Mouse (Mus musculus): ENCODE measurements around the gene Gne. TPM values are rescaled to one million over a fixed set of nuclear protein-coding genes. Genes with fewer than 3 reads are reported as not detected.
A peak's percentile ranks its signal among the peaks of the same experiment; 100 is the strongest.

Gne gene
- polyA plus RNA-seq, 1 experiment from 2014 or later, result 23.6 TPM

DNA sequence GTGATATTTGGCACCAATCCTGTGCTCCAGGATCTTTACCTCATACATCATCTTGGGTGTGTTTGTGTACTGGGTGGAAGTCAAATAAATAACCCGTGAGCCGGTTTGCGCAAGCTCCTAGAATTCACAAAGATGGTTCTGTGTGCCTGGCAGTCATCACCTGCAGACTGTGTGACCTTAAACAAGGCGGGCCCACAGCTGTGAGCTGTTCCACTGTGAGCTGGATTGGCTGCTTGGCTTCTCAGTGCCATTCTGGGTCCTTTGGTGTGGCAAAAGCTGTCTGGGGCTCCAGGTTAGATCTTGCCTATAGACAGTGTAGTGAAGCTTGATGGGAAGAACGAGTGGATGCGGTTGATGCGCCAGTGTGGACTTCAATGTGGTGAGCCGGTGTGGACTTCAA, 19.6 kb upstream of the Gne start:
- Histone ChIP-seq H3K27me3 (no peaks in the 10 kb centered on the region), H3K9ac (no peak overlapping the region), H3K4me1 (peaks cover 32% of the 10 kb centered on the region), H3K36me3 (no peaks in the 10 kb centered on the region), H3K4me3 (no peak overlapping the region), H3K27ac (no peak overlapping the region), H3K4me2 (no peak overlapping the region), H3K9me3 (no peaks in the 10 kb centered on the region)
- 85% methylated on average over 8 of the region's 8 CpGs for WGBS
- ATAC-seq (ENCODE audit: insufficient number of reproducible peaks, insufficient read depth, low FRiP score, low TSS enrichment, low read depth), result no peak

DNA sequence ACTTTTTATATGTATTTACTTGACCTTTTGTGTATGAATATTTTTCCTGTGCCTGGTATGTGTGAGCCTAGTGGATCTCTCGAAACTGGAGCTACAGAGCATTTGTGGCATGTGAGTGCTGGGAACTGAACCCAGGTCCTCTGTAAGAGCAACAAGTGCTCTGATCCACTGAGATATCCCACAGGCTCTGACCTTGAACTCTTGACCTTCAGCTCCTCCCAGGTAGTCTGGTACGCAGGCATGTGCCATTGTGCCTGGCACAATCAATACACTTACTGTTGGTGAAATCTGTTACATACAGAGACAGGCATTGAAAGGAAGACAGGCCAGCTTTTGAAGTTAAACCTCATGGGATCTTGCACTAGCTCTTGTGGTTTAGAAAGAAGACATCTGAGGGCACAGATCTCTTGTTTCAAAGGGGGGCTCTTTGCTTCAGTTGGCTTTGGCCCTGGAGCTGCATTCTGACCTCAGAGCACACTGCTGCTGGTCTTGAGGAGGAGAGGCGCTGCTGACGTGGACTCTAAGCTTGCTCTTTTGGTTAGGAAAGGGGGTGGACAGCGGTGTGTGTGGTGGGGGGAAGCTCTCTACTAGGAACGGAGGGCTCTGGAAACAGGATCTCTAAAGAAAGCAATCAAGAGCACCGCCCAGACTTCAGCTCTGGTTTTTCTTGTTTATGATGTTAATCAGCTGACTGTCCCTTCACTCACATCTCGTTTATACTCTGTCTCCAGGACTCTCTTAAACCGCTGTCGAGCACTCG, 13.8 kb upstream of the Gne start:
- Histone ChIP-seq H3K9ac (no peak overlapping the region; the same call in 1 of the 2 replicates), H3K27ac (no peak overlapping the region; the same call in 1 of the 2 replicates), H3K4me1 (peaks cover 9% of the 10 kb centered on the region), H3K4me3 (no peak overlapping the region), H3K4me2 (no peak overlapping the region), H3K36me3 (no peaks in the 10 kb centered on the region), H3K9me3 (no peaks in the 10 kb centered on the region), H3K27me3 (no peaks in the 10 kb centered on the region)
- ATAC-seq (ENCODE audit: insufficient number of reproducible peaks, insufficient read depth, low FRiP score, low TSS enrichment, low read depth), result 0 out of 2 replicates have a peak, but pooled peaks have one; percentile 43
- 36% methylated on average over 11 of the region's 11 CpGs for WGBS

DNA sequence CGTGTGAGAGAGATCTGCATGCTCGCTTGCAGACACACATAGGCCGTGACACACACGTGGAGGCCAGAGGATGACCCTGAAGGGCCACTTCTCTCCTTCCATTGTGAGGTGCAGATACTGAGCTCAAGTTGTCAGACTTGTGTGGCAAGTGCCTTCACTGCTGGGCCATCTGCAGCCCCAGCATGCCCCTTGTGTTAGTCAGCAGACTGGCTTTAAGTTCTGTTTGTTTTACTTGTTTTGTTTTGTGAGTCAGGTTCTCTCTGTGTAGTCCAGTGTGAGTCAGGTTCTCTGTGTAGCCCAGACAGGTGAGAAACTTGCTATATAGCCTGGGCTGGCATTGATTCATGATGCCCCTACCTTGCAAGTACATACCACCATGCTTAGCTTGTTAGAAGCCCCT, 10.5 kb upstream of the Gne start:
- ATAC-seq (ENCODE audit: insufficient number of reproducible peaks, insufficient read depth, low FRiP score, low TSS enrichment, low read depth), result no peak
- H3K4me3 ChIP-seq, result no peak overlapping the region
- 84% methylated on average over 4 of the region's 4 CpGs for WGBS
- no peak overlapping the region for H3K9ac ChIP-seq
- H3K9me3 ChIP-seq, result no peaks in the 10 kb centered on the region
- no peaks in the 10 kb centered on the region for H3K27me3 ChIP-seq
- H3K27ac ChIP-seq, result no peak overlapping the region
- peaks cover 9% of the 10 kb centered on the region for H3K4me1 ChIP-seq
- no peak overlapping the region for H3K4me2 ChIP-seq
- H3K36me3 ChIP-seq, result no peaks in the 10 kb centered on the region

DNA sequence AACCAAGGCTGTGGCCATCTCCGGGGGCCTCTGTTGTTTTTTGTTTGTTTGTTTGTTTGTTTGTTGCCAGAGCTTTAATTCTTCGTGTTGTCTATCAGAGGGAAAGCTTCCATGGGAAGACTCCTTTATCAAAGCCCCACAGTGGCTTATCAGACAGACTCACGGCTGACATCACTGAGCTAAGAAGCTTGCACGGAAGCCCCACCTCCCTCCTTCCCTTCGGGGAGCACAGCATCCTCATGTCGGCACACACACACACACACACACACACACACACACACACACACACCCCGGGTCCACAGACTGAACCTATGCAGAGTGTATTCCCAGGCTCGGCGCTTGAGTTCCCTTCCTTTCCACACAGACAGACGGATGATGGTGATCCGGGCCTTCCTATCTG, 8.4 kb upstream of the Gne start:
- H3K4me3 ChIP-seq, result no peak overlapping the region
- no peak overlapping the region for H3K4me2 ChIP-seq
- no peaks in the 10 kb centered on the region for H3K9me3 ChIP-seq
- H3K27me3 ChIP-seq, result no peaks in the 10 kb centered on the region
- WGBS, result 78% methylated on average over 11 of the region's 11 CpGs
- no peaks in the 10 kb centered on the region for H3K4me1 ChIP-seq
- H3K9ac ChIP-seq, result no peak overlapping the region
- no peak overlapping the region for H3K27ac ChIP-seq
- ATAC-seq (ENCODE audit: insufficient number of reproducible peaks, insufficient read depth, low FRiP score, low TSS enrichment, low read depth), result no peak
- H3K36me3 ChIP-seq, result no peaks in the 10 kb centered on the region

DNA sequence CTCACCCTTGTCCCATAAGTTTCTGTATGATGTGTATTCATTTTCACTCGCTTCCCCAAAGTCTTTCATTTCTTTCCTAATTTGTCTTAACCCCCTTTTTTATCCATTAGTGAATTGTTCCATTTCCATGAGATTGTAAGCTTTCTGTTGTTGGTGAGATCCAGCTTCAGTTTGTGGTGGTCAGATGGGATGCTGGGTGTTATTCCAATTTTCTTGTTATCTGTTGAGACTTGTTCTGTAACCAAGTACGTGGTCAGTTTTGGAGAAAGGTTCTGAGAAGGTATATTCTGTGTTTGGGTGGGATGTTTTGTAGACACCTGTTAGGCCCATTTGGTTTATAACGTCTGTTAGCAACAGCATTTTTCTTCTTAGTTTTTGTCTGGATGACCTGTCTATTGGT, 1.6 kb upstream of the Gne start:
- peaks cover 9% of the 10 kb centered on the region for H3K4me1 ChIP-seq
- H3K27ac ChIP-seq, result no peak overlapping the region
- H3K27me3 ChIP-seq, result no peaks in the 10 kb centered on the region
- no peak for ATAC-seq (ENCODE audit: insufficient number of reproducible peaks, insufficient read depth, low FRiP score, low TSS enrichment, low read depth)
- H3K4me2 ChIP-seq, result no peak overlapping the region
- no peaks in the 10 kb centered on the region for H3K36me3 ChIP-seq
- WGBS, result 87% methylated on average over 3 of the region's 3 CpGs
- no peaks in the 10 kb centered on the region for H3K9me3 ChIP-seq
- no peak overlapping the region for H3K4me3 ChIP-seq
- no peak overlapping the region for H3K9ac ChIP-seq

DNA sequence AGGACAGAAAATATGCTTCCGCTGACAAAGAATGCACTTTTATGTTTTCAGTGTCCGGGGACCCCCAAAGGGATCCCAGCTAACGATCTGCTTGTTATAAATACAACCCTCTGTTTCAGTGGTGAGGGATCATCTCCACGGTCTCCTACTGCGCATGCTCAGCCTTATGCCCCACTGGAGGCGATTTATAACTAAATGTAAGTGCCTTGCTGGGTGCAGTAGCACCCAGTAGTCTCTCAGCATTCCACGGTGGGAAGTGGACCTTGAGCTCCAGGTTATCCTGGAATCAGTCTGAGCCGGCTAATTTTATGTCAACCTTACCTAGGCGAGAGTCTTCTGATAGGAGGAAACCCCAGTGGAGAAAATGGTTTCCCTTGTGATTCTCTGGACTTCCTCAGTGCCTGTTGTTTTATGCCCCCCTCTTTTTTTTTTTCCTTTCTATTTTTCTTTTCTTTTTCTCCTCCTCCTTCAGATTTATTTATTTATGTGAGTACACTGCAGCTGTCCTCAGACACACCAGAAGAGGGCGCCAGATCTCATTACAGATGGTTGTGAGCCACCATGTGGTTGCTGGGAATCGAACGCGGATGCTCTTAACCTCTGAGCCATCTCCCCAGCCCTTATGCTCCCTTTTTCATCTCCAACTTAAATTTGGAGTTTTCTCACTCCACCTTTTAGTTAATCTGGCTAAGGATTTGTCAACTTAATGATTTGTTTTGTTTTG, 787 bp upstream of the Gne start:
- H3K4me3 ChIP-seq, result no peak overlapping the region
- H3K4me1 ChIP-seq, result peaks cover 9% of the 10 kb centered on the region
- H3K36me3 ChIP-seq, result no peaks in the 10 kb centered on the region
- H3K9ac ChIP-seq, result no peak overlapping the region
- H3K27ac ChIP-seq, result no peak overlapping the region
- no peaks in the 10 kb centered on the region for H3K27me3 ChIP-seq
- H3K4me2 ChIP-seq, result peak overlapping the region; percentile 44
- H3K9me3 ChIP-seq, result no peaks in the 10 kb centered on the region
- ATAC-seq (ENCODE audit: insufficient number of reproducible peaks, insufficient read depth, low FRiP score, low TSS enrichment, low read depth), result no peak
- 74% methylated on average over 13 of the region's 13 CpGs for WGBS

DNA sequence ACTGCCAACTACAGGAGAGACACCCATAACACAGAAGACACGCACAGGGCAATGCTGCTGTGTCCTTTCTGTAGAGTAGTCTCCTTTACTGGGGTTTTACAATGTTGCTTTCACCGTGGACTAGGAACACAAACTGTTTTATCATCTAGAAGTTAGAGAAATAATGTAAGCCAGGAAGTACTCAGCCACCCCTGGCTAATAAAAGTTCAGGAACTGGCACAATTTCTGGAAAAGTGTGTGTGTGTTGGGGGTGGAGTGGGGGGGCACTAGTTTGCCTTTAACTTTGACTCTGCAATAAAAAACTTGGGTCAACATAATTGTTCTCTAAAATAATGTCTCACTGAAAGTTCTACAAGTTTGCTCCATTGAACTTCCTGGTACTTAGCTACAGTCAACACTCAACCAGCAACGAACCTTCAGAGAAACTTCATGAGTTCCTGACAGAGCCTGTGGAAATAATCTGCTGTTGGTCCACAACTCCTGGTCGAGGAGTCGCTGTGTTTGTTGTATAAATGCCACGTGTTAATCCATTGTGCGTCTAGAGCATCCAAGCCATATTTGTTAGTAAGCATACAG, 5.5 kb downstream of the Gne start:
- no peaks in the 10 kb centered on the region for H3K9me3 ChIP-seq
- no peak overlapping the region for H3K4me2 ChIP-seq
- WGBS, result 86% methylated on average over 7 of the region's 7 CpGs
- H3K27me3 ChIP-seq, result no peaks in the 10 kb centered on the region
- no peak overlapping the region for H3K4me3 ChIP-seq
- H3K4me1 ChIP-seq, result no peaks in the 10 kb centered on the region
- no peak for ATAC-seq (ENCODE audit: insufficient number of reproducible peaks, insufficient read depth, low FRiP score, low TSS enrichment, low read depth)
- H3K27ac ChIP-seq, result no peak overlapping the region
- no peaks in the 10 kb centered on the region for H3K36me3 ChIP-seq
- H3K9ac ChIP-seq, result no peak overlapping the region

DNA sequence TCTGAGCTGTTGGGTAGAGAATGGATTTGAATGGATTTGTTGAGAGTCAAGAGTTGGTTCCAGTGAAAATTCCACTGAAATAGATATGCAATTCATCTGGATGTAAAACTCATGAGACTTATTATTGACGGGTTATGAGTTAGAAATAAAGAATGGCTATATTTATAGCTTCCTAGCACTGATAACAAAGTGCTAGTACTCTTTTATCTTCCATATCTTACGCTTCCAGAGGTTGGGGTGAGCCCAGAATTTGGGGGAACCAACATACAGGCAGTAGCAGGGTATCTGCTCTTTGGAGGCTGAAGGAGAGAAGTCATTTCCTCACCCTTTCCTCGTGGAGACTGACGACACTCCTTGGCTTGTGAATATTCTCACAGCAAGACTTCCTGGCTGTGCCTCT, 9.6 kb downstream of the Gne start:
- Histone ChIP-seq H3K4me1 (peaks cover 14% of the 10 kb centered on the region), H3K4me3 (no peak overlapping the region), H3K9ac (no peak overlapping the region), H3K27me3 (no peaks in the 10 kb centered on the region), H3K9me3 (no peaks in the 10 kb centered on the region), H3K27ac (no peak overlapping the region), H3K36me3 (no peaks in the 10 kb centered on the region), H3K4me2 (no peak overlapping the region)
- 75% methylated on average over 4 of the region's 4 CpGs for WGBS
- no peak for ATAC-seq (ENCODE audit: insufficient number of reproducible peaks, insufficient read depth, low FRiP score, low TSS enrichment, low read depth)

DNA sequence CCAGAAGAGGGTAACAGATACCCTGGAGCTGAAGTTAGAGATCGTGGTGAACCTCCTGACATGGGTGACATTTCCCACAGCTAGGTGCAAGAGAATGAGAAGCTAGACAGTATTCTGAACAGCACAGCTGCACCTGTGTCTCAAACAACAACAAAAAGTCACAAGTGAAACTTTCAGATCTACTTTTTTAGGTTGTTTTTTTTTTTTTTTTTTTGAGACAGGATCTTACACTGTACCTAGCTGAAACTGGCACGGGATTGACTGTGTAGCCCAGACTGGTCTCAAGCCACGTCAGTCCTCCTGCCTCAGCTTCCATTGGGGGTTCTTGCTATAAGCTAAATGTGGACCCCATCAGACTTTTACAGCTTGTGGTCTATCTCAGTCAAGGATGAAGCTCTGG, 10.2 kb downstream of the Gne start:
- Histone ChIP-seq H3K27ac (no peak overlapping the region), H3K4me3 (no peak overlapping the region), H3K4me2 (no peak overlapping the region), H3K9me3 (no peaks in the 10 kb centered on the region), H3K36me3 (no peaks in the 10 kb centered on the region), H3K4me1 (peaks cover 14% of the 10 kb centered on the region), H3K27me3 (no peaks in the 10 kb centered on the region), H3K9ac (no peak overlapping the region)
- 88% methylated on average over 3 of the region's 3 CpGs for WGBS
- ATAC-seq (ENCODE audit: insufficient number of reproducible peaks, insufficient read depth, low FRiP score, low TSS enrichment, low read depth), result no peak

DNA sequence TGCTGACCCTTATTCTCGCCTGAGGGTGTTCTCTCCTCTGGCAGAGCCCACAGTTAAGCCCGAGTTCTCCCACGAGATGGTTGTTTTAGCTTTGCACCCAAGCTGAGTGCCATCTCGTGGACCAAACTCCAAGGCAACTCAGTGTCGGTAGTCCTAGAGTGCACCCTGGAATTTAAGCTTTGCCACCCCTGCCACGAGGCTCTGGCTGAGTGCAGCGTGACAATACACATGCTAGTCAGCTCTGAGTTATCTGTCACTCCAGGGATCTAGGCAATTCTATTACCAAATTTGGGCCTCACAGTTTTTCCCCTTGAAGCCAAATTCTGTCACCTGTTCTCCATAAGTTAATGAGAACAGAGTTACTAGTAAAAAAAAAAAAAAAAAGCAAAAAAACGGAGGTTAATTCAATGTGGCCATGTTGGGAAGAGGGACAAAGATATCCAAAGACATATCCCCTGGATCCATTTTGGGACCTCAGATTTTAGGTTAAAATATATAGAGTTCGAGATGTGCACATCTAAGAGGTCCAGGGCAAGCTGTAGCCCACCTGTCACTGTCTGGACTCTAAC, 11.0 kb downstream of the Gne start:
- peak; percentile 48 for ATAC-seq (ENCODE audit: insufficient number of reproducible peaks, insufficient read depth, low FRiP score, low TSS enrichment, low read depth)
- Histone ChIP-seq H3K36me3 (no peaks in the 10 kb centered on the region), H3K27ac (peak overlapping the region; percentile 30; the same call in 1 of the 2 replicates), H3K4me3 (peak overlapping the region; percentile 90), H3K4me1 (peaks cover 17% of the 10 kb centered on the region), H3K9me3 (no peaks in the 10 kb centered on the region), H3K9ac (peak overlapping the region; percentile 89), H3K4me2 (peak overlapping the region; percentile 84), H3K27me3 (no peaks in the 10 kb centered on the region)
- WGBS, result 10% methylated on average over 9 of the region's 9 CpGs

DNA sequence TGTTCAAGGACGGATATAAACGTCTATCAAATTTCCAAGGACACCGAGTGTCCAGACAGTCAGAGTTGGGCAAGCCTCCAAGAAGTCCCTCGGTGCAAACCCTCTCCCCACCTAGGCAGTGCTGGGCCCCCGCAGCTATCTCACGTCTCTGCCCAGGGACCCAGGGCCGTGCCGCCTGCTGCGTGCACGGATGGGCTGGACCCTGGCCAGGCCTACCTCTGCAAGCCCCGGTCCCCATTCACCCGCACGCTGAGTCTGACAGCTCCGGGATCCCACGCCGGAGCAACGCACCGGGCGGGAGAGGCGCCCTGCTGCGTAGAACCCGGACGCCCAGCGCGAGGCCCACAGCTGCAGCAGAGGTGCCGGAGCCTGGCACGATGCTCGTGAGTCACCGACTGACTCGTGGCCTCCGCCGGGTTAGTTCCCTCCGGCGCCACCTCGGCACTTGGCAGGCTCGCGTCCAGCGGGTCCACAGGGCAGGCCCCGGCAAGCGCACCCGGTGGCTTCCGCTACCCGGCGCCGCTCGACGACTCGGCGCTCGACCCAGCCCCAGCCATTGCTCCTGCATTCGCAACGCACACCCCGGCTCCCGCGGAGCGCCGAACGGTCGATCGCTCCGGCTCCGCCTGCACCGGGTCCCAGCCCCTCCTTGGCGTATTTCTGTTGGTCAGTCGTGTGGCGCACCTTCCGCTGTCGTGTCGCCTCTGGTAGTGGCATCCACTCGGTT, 11.7 kb downstream of the Gne start:
- Histone ChIP-seq H3K27ac (peak overlapping the region; percentile 68), H3K9me3 (no peaks in the 10 kb centered on the region), H3K4me3 (peak overlapping the region; percentile 90), H3K4me1 (peaks cover 17% of the 10 kb centered on the region), H3K27me3 (no peaks in the 10 kb centered on the region), H3K4me2 (peak overlapping the region; percentile 84), H3K36me3 (no peaks in the 10 kb centered on the region), H3K9ac (peak overlapping the region; percentile 89)
- ATAC-seq (ENCODE audit: insufficient number of reproducible peaks, insufficient read depth, low FRiP score, low TSS enrichment, low read depth), result peak; percentile 90
- WGBS, result under 1% methylated on average over 69 of the region's 70 CpGs
